Mouse (Mus musculus) adipose tissue, adult 10 weeks (tissue): Measurements from ENCODE around the gene Fgf18. TPM values are rescaled to one million over a fixed set of nuclear protein-coding genes. Genes with fewer than 3 reads are reported as not detected.

ENCODE experiments used
- polyA plus RNA-seq: library from polyadenylated mRNA; stranded (reverse); fragments of 350-450 nt; fragmentation: Illumina TruSeq; extraction: RNeasy Lipid Tissue Mini Kit (QIAGEN cat#74804); gene quantifications from one replicate; pipeline ENCODE4 v1.2.3, GENCODE M21; 2014; ENCODE audit warnings: low read depth, low replicate concordance

The Fgf18 gene
- polyA plus RNA-seq: 2.7 TPM

DNA sequence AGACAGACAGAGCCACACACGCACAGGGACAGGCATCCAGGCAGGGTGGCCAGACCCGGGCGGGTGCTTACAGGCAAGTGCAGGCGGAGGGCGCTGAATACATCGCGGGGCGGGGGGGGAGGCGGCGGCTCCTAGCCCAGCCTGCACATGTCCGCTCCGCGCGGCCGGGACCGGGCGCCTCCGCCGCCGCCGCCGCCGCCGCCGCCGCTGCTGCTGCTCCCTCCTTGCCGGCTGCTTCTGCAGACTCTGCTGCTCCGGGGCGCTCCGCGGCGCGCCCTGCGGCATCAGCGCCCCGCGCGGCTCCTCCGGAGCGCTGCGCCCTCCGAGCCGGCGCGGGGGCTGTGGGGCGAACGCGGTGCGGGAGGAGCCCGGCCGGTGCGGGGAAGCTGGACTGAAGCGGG, at the start of gene Fgf18:
TSS of gene Fgf18 (minus strand) at position 230 of the 401 bp plus-strand sequence.

DNA sequence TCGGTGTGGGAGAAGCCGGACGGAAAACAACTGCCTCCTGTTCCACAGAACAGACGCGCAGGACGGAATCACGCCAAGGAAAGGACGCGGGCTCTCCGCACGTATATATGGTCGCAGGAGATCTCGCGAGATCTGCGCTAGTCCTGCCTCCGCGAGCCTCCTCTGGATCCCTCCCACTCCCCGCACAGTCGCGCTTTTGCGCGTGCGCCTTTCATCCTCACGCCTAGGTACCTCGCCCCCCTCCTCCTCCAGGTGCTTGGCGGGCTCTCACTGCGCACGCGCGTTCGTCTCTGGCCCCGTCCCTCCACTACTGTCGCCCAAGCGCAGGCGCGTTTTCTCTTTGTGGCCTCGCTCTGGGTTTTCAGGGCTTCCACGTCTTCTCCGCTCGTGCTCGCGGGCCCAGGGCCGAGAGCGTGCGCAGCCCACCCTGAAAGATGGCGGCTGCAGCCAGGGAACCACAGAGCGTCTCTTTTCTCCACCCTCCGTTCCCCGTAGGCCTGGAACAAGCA, 15.9 kb upstream of the Fgf18 start, which contains the start of gene Npm1:
TSS of gene Npm1 (minus strand) at position 209 of the 509 bp plus-strand sequence.

Other genes starting within 250 kb of the Fgf18 start
- 334 TPM for gene Npm1, start 15.8 kb upstream of the Fgf18 start, polyA plus RNA-seq
- gene Tlx3, start 56.2 kb upstream of the Fgf18 start, polyA plus RNA-seq: not detected
- gene Gm12117, start 129.3 kb upstream of the Fgf18 start, polyA plus RNA-seq: not detected